Mouse (Mus musculus) limb, embryonic 13.5 days (tissue): ENCODE results near the gene Gm8232. TPM values are rescaled to one million over a fixed set of nuclear protein-coding genes. Genes with fewer than 3 reads are reported as not detected.
"Not testable (repeated sequence)": the region's sequence is repeated elsewhere in the genome, so short reads cannot be mapped to it uniquely, and the experiment has no call there.

Experiments used
- ATAC-seq: fragments of 200-750 bp; cut with Nextera tagmentation; 2 replicates; pipeline ENCODE4 v1.8.0; 2017; ENCODE audit warnings: low read depth, moderate number of reproducible peaks, moderate TSS enrichment; ENCODE audit not compliant: low FRiP score
- H3K27ac ChIP-seq: fragments of 300-500 bp; sonication (generic); 2 replicates; pipeline ENCODE4 v1.5.1; 2015; ENCODE audit warnings: inconsistent platforms, mild to moderate bottlenecking, moderate library complexity
- H3K27me3 ChIP-seq: fragments of 300-500 bp; sonication (generic); 2 replicates; pipeline ENCODE4 v1.6.1; 2015; ENCODE audit warnings: mild to moderate bottlenecking, inconsistent platforms
- H3K36me3 ChIP-seq: fragments of 300-500 bp; sonication (generic); 2 replicates; pipeline ENCODE4 v1.6.1; 2015; ENCODE audit warnings: inconsistent platforms, mild to moderate bottlenecking, moderate library complexity
- H3K4me1 ChIP-seq: fragments of 300-500 bp; sonication (generic); 2 replicates; pipeline ENCODE4 v1.6.1; 2015; ENCODE audit warnings: inconsistent platforms
- H3K4me2 ChIP-seq: fragments of 300-500 bp; sonication (generic); replicated peaks from 2 replicates; pipeline ENCODE4 v1.6.1; 2015; ENCODE audit warnings: inconsistent platforms, mild to moderate bottlenecking, moderate library complexity
- H3K4me3 ChIP-seq: fragments of 300-500 bp; sonication (generic); 2 replicates; pipeline ENCODE4 v1.5.1; 2015; ENCODE audit warnings: moderate library complexity, mild to moderate bottlenecking, inconsistent platforms
- H3K9ac ChIP-seq: fragments of 300-500 bp; sonication (generic); 2 replicates; pipeline ENCODE4 v1.6.1; 2015; ENCODE audit warnings: mild to moderate bottlenecking, inconsistent platforms
- H3K9me3 ChIP-seq: fragments of 300-500 bp; sonication (generic); 2 replicates; pipeline ENCODE4 v1.6.1; 2016; ENCODE audit warnings: inconsistent platforms
- WGBS: fragments of 180-500 bp; shearing (Covaris S2); methylation state at CpG from one replicate; pipeline ENCODE4 v1.1.7; 2015; 5-methylcytosine and 5-hydroxymethylcytosine counted together
- polyA plus RNA-seq: library from polyadenylated mRNA; unstranded; fragments of >200 nt; fragmentation: Nextera tagmentation; extraction: Ambion mirVana; gene quantifications from 2 replicates; pipeline ENCODE4 v1.2.1, GENCODE M21; 2015

Gm8232 gene
- not detected in 2 replicates for polyA plus RNA-seq

DNA sequence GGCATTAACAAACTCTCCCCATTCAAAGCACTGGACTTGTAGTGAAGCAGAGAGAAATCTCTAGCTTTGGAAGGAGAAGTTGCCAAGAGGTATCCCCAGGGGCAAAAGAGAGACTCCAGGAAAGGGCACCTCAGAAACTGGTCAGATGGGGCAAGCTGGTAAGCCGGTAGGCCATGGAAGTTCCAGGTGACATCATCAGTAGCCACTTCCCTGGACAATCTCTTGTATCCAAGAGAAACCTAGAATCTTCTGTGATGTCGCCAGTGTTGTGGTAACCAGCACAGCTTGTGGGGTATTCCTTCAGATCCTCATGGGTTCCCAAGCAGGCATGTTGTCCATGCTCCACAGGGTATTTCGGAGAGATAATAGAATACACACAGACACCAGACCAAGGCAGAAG, at the start of gene Gm8232:
Gene Gm8232, plus strand, starts transcription at position 301 of the 400 bp plus-strand sequence.
- not testable (repeated sequence) for H3K4me2 ChIP-seq, H3K27ac ChIP-seq, H3K27me3 ChIP-seq, H3K4me1 ChIP-seq, H3K4me3 ChIP-seq, H3K36me3 ChIP-seq, H3K9ac ChIP-seq, ATAC-seq, H3K9me3 ChIP-seq
- WGBS = 83% methylated on average over 3 of the region's 3 CpGs

DNA sequence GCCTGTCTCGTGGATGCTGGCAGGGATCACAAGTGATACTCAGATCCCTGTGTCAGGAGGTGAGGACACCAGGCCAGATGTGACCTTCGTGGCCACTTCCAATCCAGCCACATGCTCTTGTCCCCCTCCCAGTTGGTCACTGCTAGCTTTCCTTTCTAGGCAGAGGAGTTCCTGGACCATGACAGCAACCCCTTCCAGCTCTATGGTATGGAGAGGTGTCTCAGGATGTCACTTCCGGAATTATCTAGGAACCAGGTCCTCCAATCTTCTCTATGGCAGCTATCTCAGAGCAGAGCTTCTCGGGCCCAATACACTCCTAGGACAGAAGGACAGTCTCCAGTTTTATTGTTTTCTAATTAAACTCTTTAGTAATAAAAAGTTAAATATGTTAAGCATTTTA, 49.2 kb upstream of the Gm8232 start:
- H3K9ac ChIP-seq, H3K4me3 ChIP-seq, ATAC-seq, H3K4me1 ChIP-seq, H3K36me3 ChIP-seq, H3K27ac ChIP-seq, H3K9me3 ChIP-seq, H3K27me3 ChIP-seq, H3K4me2 ChIP-seq: not testable (repeated sequence)
- 77% methylated on average over 4 of the region's 4 CpGs for WGBS

DNA sequence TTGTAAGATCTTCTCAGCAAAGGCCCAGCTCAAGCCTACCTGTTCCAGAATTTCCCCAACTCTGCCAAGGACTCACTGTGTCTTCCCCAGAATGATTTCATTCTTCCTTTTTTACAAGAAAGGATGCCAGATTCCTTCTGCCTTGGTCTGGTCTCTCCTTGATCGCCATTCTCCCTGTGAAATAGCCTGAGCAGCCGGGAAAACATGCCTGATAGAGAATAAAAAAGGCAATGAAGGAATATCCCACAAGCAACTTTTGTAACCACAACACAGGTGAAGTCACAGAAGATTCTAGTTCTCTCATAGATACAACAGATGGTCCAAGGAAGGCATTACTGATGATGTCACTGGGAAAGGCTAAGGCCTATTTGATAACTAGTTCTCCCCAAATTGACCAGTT, 22.8 kb upstream of the Gm8232 start, which contains the start of gene Gm3371:
Gene Gm3371, minus strand, starts transcription at position 101 of the 400 bp plus-strand sequence.
- not testable (repeated sequence) for H3K9me3 ChIP-seq, H3K4me3 ChIP-seq, H3K9ac ChIP-seq, H3K4me1 ChIP-seq, H3K27me3 ChIP-seq, H3K27ac ChIP-seq, H3K4me2 ChIP-seq, ATAC-seq, H3K36me3 ChIP-seq
- WGBS = no CpG with 5 or more reads among the region's 2 CpGs

Other genes with a start within 250 kb of the Gm8232 start
- not detected in 2 replicates for gene Gm8212, start 236.0 kb upstream of the Gm8232 start, polyA plus RNA-seq
- gene 4930503E14Rik, start 220.4 kb upstream of the Gm8232 start, polyA plus RNA-seq = not detected in 2 replicates
- not detected in 2 replicates for gene Gm8220, start 148.1 kb upstream of the Gm8232 start, polyA plus RNA-seq
- not detected in 2 replicates for gene Gm5930, start 95.1 kb upstream of the Gm8232 start, polyA plus RNA-seq
- not detected in 2 replicates for gene Gm8229, start 68.3 kb upstream of the Gm8232 start, polyA plus RNA-seq
- not detected in 2 replicates for gene Gm3371, start 22.9 kb upstream of the Gm8232 start, polyA plus RNA-seq
- not detected in 2 replicates for gene BC061237, start 58.8 kb downstream of the Gm8232 start, polyA plus RNA-seq
- not detected in 2 replicates for gene Gm17093, start 84.6 kb downstream of the Gm8232 start, polyA plus RNA-seq
- not detected in 2 replicates for gene Gm8247, start 149.5 kb downstream of the Gm8232 start, polyA plus RNA-seq
- not detected in 2 replicates for gene Gm5624, start 194.3 kb downstream of the Gm8232 start, polyA plus RNA-seq